Mouse (Mus musculus) spleen, adult 2 months (tissue): ENCODE data around the gene Mark3.

Experiments used
- CTCF ChIP-seq: fragments of 200-500 bp; IDR thresholded peaks from 2 replicates; pipeline ENCODE4 v1.5.1; 2011; ENCODE audit warnings: mild to moderate bottlenecking, inconsistent platforms; ENCODE audit not compliant: insufficient read depth, insufficient read length, insufficient replicate concordance; ENCODE audit errors: extremely low read depth
- POLR2A ChIP-seq: fragments of 200-500 bp; IDR thresholded peaks from 2 replicates; pipeline ENCODE4 v1.6.1; 2011; ENCODE audit warnings: low read depth, low read length, inconsistent platforms

- no peak for TF ChIP-seq CTCF
- TF ChIP-seq POLR2A, result no peak
Observed at GRCm38 (mm10) chr12:111691346-111691872, 117.1 kb downstream of the Mark3 start.
